Mouse (Mus musculus) CH12.LX (cell line): ENCODE data around the gene Gucy2e. TPM values are rescaled to one million over a fixed set of nuclear protein-coding genes. Genes with fewer than 3 reads are reported as not detected.

Experiments
- DNase-seq: peaks from one replicate; pipeline ENCODE4 v3.0.0-alpha.2; 2013; ENCODE audit errors: extremely low read depth
- H3K27ac ChIP-seq: 2 replicates; pipeline ENCODE4 v1.5.1; 2012; ENCODE audit warnings: low read depth, mild to moderate bottlenecking, control low read depth, moderate library complexity; ENCODE audit not compliant: insufficient read depth
- H3K27me3 ChIP-seq: replicated peaks from 2 replicates; pipeline ENCODE3; 2012; ENCODE audit warnings: inconsistent platforms
- H3K36me3 ChIP-seq, 2 experiments: replicated peaks in 1 of 2; 2 replicates each; pipeline versions ENCODE3 to v1.6.1; 2012; ENCODE audit warnings: inconsistent platforms in 1 of 2, low read length in 1 of 2, mild to moderate bottlenecking in 1 of 2, mixed read lengths in 1 of 2, moderate library complexity in 1 of 2; ENCODE audit not compliant: control insufficient read depth in 1 of 2, insufficient read depth in 1 of 2
- H3K4me1 ChIP-seq, 2 experiments: 2 replicates each; pipeline ENCODE4 v1.6.1; 2012; ENCODE audit warnings: inconsistent platforms in 1 of 2, moderate library complexity in 1 of 2; ENCODE audit not compliant: insufficient read depth in 2 of 2, control insufficient read depth in 1 of 2
- H3K4me2 ChIP-seq: 2 replicates; pipeline ENCODE4 v1.6.1; 2012; ENCODE audit warnings: low read depth, mild to moderate bottlenecking, control low read depth; ENCODE audit not compliant: poor library complexity, insufficient read depth, severe bottlenecking
- H3K4me3 ChIP-seq, 3 experiments: fragments of 150-350 bp in 1 of 3; sonication (generic) in 1 of 3; replicated peaks in 1 of 3; 2 replicates each; pipeline versions ENCODE3 to v1.5.1; 2011 to 2012; ENCODE audit warnings: low read depth in 2 of 3, low read length in 2 of 3, mild to moderate bottlenecking in 2 of 3, moderate library complexity in 2 of 3, control low read depth in 1 of 3, improper control_type of control experiment in 1 of 3, inconsistent platforms in 1 of 3, mixed read lengths in 1 of 3; ENCODE audit not compliant: poor library complexity in 1 of 3
- H3K79me2 ChIP-seq: replicated peaks from 2 replicates; pipeline ENCODE4 v1.6.1; 2012; ENCODE audit warnings: mild to moderate bottlenecking, moderate library complexity; ENCODE audit not compliant: control insufficient read depth, poor library complexity, insufficient read depth, severe bottlenecking; ENCODE audit errors: extremely low read depth
- H3K9ac ChIP-seq: 2 replicates; pipeline ENCODE4 v1.6.1; 2012; ENCODE audit warnings: low read depth, mild to moderate bottlenecking, control low read depth, moderate library complexity; ENCODE audit not compliant: insufficient read depth
- H3K9me3 ChIP-seq: replicated peaks from 2 replicates; pipeline ENCODE3; 2012; ENCODE audit warnings: low read length, inconsistent platforms, mixed read lengths
- BHLHE40 ChIP-seq: IDR thresholded peaks from 2 replicates; pipeline ENCODE4 v1.6.1; 2011; ENCODE audit warnings: mild to moderate bottlenecking, low read depth, low read length, improper control_type of control experiment
- CHD2 ChIP-seq: IDR thresholded peaks from 2 replicates; pipeline ENCODE4 v1.6.1; 2011; ENCODE audit warnings: low read length, improper control_type of control experiment
- CTCF ChIP-seq, 2 experiments: IDR thresholded peaks in 1 of 2; conservative IDR thresholded peaks in 1 of 2; 2 replicates each; pipeline ENCODE4 v1.5.1; 2011 to 2012; ENCODE audit warnings: low read depth in 2 of 2, low read length in 2 of 2, improper control_type of control experiment in 1 of 2, inconsistent platforms in 1 of 2, mild to moderate bottlenecking in 1 of 2, moderate library complexity in 1 of 2
- EP300 ChIP-seq: IDR thresholded peaks from 2 replicates; pipeline ENCODE4 v1.6.1; 2011; ENCODE audit warnings: low read length, improper control_type of control experiment
- IRF4 ChIP-seq: IDR thresholded peaks from 2 replicates; pipeline ENCODE4 v1.6.1; 2014; ENCODE audit warnings: low read depth, mild to moderate bottlenecking, inconsistent platforms, low read length, improper control_type of control experiment
- JUND ChIP-seq: conservative IDR thresholded peaks from 2 replicates; pipeline ENCODE4 v1.6.1; 2011; ENCODE audit warnings: low read depth, low read length, improper control_type of control experiment
- KAT2A ChIP-seq: IDR thresholded peaks from 2 replicates; pipeline ENCODE4 v1.6.1; 2012; ENCODE audit warnings: low read length, improper control_type of control experiment, inconsistent platforms; ENCODE audit not compliant: insufficient replicate concordance
- MAZ ChIP-seq: IDR thresholded peaks from 2 replicates; pipeline ENCODE4 v1.6.1; 2012; ENCODE audit warnings: low read depth, mild to moderate bottlenecking, inconsistent platforms, low read length, improper control_type of control experiment, moderate library complexity
- MXI1 ChIP-seq: IDR thresholded peaks from 2 replicates; pipeline ENCODE4 v1.6.1; 2011; ENCODE audit warnings: mild to moderate bottlenecking, low read depth, low read length, improper control_type of control experiment
- NELFE ChIP-seq: IDR thresholded peaks from 2 replicates; pipeline ENCODE4 v1.6.1; 2011; ENCODE audit warnings: low read depth, low read length, improper control_type of control experiment
- NRF1 ChIP-seq: IDR thresholded peaks from 2 replicates; pipeline ENCODE4 v1.6.1; 2014; ENCODE audit warnings: low read depth, mild to moderate bottlenecking, inconsistent platforms, low read length, improper control_type of control experiment, moderate library complexity
- TBP ChIP-seq: conservative IDR thresholded peaks from 2 replicates; pipeline ENCODE4 v1.6.1; 2011; ENCODE audit warnings: low read depth, low read length, improper control_type of control experiment
- UBTF ChIP-seq: IDR thresholded peaks from 2 replicates; pipeline ENCODE4 v1.6.1; 2012; ENCODE audit warnings: low read depth, mild to moderate bottlenecking, inconsistent platforms, low read length, improper control_type of control experiment, moderate library complexity
- USF1 ChIP-seq: IDR thresholded peaks from 2 replicates; pipeline ENCODE4 v1.6.1; 2014; ENCODE audit warnings: low read depth, mild to moderate bottlenecking, inconsistent platforms, low read length, improper control_type of control experiment
- ZC3H11A ChIP-seq: IDR thresholded peaks from 2 replicates; pipeline ENCODE4 v1.6.1; 2012; ENCODE audit warnings: low read depth, mild to moderate bottlenecking, inconsistent platforms, low read length, improper control_type of control experiment
- ZNF384 ChIP-seq: IDR thresholded peaks from 2 replicates; pipeline ENCODE4 v1.6.1; 2012; ENCODE audit warnings: low read depth, low read length, improper control_type of control experiment, inconsistent platforms
- dilution Hi-C: fragments of 300-500 bp; cut with MboI; formaldehyde crosslinking; loops from 2 replicates; pipeline ENCODE4 v1.14.3; 2020; ENCODE audit warnings: low sequenced_read_pairs; ENCODE audit not compliant: extremely low pct_unique_long_range_greater_than_20kb, extremely low pct_ligation_motif_present
- in situ Hi-C: fragments of 300-500 bp; cut with MboI; formaldehyde crosslinking; loops from 3 replicates; pipeline ENCODE4 v1.14.3; 2019; ENCODE audit warnings: low sequenced_read_pairs, low pct_ligation_motif_present, low pct_unique_long_range_greater_than_20kb, mixed read lengths
- polyA plus RNA-seq: library from polyadenylated mRNA; unstranded; fragments of >175 nt; gene quantifications from 2 replicates; pipeline ENCODE4 v1.2.1, GENCODE M21; 2012; ENCODE audit warnings: low read depth; ENCODE audit not compliant: insufficient read length
- total RNA-seq, 2 experiments: library from RNA; depleted of rRNA; stranded (reverse); fragments of 300-350 nt in 1 of 2; fragments of >200 nt in 1 of 2; gene quantifications; 2 replicates each; pipeline ENCODE4 v1.2.3; 2012 to 2014

Gucy2e gene
- total and polyA plus RNA-seq, 3 experiments, result 0.03 TPM; not detected in 2

GRCm38 (mm10) chr11:69211431-69211830 lies 25.4 kb downstream of the Gucy2e start:
- TF ChIP-seq USF1 (no peak), CHD2 (no peak), CTCF (conservative IDR thresholded peaks at IDR 0.05 in 1 of 2, IDR thresholded peaks at IDR 0.05 in 1 of 2; ENCODE audit: low read depth in 2 of 2, low read length in 2 of 2) (no peak), MXI1 (no peak), KAT2A (no peak), UBTF (no peak), TBP (no peak), NRF1 (no peak), ZNF384 (no peak), NELFE (no peak)
- no peak overlapping the region for H3K9ac ChIP-seq
- H3K79me2 ChIP-seq, result no peaks in the 10 kb centered on the region
- no peak overlapping the region for H3K4me3 ChIP-seq
- H3K36me3 ChIP-seq, result no peaks in the 10 kb centered on the region
- in situ Hi-C loops, result no loop called here
- no peak overlapping the region for H3K27ac ChIP-seq
- H3K9me3 ChIP-seq, result no peaks in the 10 kb centered on the region
- dilution Hi-C loops, result no loop called here
- no peak for DNase-seq
- peaks cover 89% of the 10 kb centered on the region for H3K27me3 ChIP-seq
- H3K4me1 ChIP-seq, result no peaks in the 10 kb centered on the region
- H3K4me2 ChIP-seq, result no peak overlapping the region

DNA sequence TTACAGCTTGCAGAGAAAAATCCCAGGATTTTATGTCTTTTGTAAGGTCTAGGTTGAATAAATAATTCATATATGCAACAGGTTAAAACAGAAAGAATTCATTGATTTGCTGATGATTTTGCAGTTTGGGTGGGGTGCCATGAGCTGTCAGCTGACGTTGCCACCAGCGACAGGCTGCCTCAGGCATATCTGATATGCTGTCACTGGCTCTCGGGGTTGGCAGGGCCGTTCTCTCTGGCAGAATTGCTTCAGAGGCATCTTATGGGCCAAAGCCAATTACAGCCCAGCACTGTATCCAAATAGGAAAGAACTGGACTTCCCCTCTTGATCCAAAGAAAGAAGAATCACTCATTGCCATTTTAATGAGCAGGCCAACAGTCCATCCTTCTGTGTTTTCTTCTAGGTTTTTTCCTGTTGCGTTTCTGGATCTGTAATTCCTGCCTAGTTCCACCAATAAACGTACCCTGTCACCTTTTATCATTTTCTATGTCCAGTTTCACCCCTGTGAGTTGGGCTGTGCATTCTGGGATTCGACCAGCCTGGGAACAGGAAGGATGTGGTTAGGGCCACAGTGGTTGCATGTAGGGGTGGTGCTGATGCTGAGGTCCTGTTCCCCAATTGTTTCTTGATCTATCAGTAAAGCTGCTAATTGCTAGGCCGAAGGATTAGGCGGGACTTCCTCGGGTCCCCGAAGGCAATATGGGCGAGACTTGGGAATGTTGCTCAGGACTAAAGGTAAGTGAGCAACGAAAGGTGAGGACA lies 34.2 kb downstream of the Gucy2e start:
- no peaks in the 10 kb centered on the region for H3K9me3 ChIP-seq
- H3K79me2 ChIP-seq, result no peaks in the 10 kb centered on the region
- no peak overlapping the region for H3K4me3 ChIP-seq
- H3K27me3 ChIP-seq, result peaks cover 91% of the 10 kb centered on the region
- peaks cover 1 to 2% of the 10 kb centered on the region in 2 experiments; a peak in 3 of 4 replicates for H3K4me1 ChIP-seq
- no peak overlapping the region for H3K27ac ChIP-seq
- DNase-seq, result no peak
- no peak overlapping the region for H3K4me2 ChIP-seq
- dilution Hi-C loops, result no loop called here
- no peaks in the 10 kb centered on the region for H3K36me3 ChIP-seq
- no peak overlapping the region for H3K9ac ChIP-seq
- no peak for TF ChIP-seq JUND
- no peak for TF ChIP-seq USF1
- in situ Hi-C loops, result no loop called here

- H3K36me3 ChIP-seq, result no peaks in the 10 kb centered on the region
- dilution Hi-C loops, result no loop called here
- no peak for DNase-seq
- TF ChIP-seq NELFE, result no peak
- TF ChIP-seq NRF1, result no peak
- no peak for TF ChIP-seq IRF4
- TF ChIP-seq ZC3H11A, result no peak
- no peak for TF ChIP-seq EP300
- TF ChIP-seq USF1, result no peak
- TF ChIP-seq MAZ, result no peak
- no peak for TF ChIP-seq BHLHE40
- no peak for TF ChIP-seq CHD2
- H3K27me3 ChIP-seq, result peaks cover 89% of the 10 kb centered on the region
- in situ Hi-C loops, result no loop called here
- H3K9ac ChIP-seq, result no peak overlapping the region
- peaks cover 2 to 10% of the 10 kb centered on the region in 2 experiments; a peak in 3 of 4 replicates for H3K4me1 ChIP-seq
- no peaks in the 10 kb centered on the region for H3K9me3 ChIP-seq
- no peak overlapping the region for H3K4me3 ChIP-seq
- no peak overlapping the region for H3K27ac ChIP-seq
- H3K79me2 ChIP-seq, result no peaks in the 10 kb centered on the region
- no peak overlapping the region for H3K4me2 ChIP-seq
Observed at GRCm38 (mm10) chr11:69200231-69200630, 36.6 kb downstream of the Gucy2e start.
